Mouse (Mus musculus): ENCODE measurements around the gene Pxt1.

- TF ChIP-seq POLR2A (IDR thresholded peaks at IDR 0.05; ENCODE audit: insufficient read depth, low read depth, low read length) (no peak), CTCF (IDR thresholded peaks at IDR 0.05; ENCODE audit: insufficient read depth, low read depth, low read length) (no peak)
Observed at GRCm38 (mm10) chr17:28907959-28908358, 35.7 kb downstream of the Pxt1 start.

Data from olfactory bulb, adult 2 months (tissue).